39 mouse cellular contexts compared by ENCODE assay signal in genomic region chr14:52332171-52332570, GRCm38 (mm10). TPM values are rescaled to one million over a fixed set of nuclear protein-coding genes. Genes with fewer than 3 reads are reported as not detected.
A peak's percentile ranks its signal among the peaks of the same experiment; 100 is the strongest.
DNase-seq lines count a peak whose midpoint lies in the region; ATAC-seq lines count a peak whose summit lies in the region.
"Had no signal": no experiment of that assay in that cellular context is flagged by ENCODE, and none has a peak within 500 bp of the region (broad histone marks: within the 10 kb centered on the region; RNA-seq: fewer than 3 reads in every experiment).

No protein-coding gene starts in this region.

- peaks cover 4% of the 10 kb centered on the region for H3K27me3 ChIP-seq in forebrain, embryonic 10.5 days (ENCODE audit: poor library complexity, severe bottlenecking)
- no peaks in the 10 kb centered on the region for H3K27me3 ChIP-seq in forebrain, embryonic 15.5 days
- H3K27me3 ChIP-seq in hindbrain, embryonic 11.5 days (ENCODE audit: control insufficient read depth, insufficient read depth, low read length) = no peaks in the 10 kb centered on the region
- H3K27me3 ChIP-seq in hindbrain, embryonic 14.5 days (ENCODE audit: control insufficient read depth, insufficient read depth, low read length) = no peaks in the 10 kb centered on the region
- H3K27me3 ChIP-seq in midbrain, embryonic 13.5 days = no peaks in the 10 kb centered on the region
- H3K27me3 ChIP-seq in midbrain, embryonic 15.5 days (replicated peaks) = no peaks in the 10 kb centered on the region
- H3K27me3 ChIP-seq in neural tube, embryonic 15.5 days (replicated peaks) = no peaks in the 10 kb centered on the region
- H3K27me3 ChIP-seq: neural tube, embryonic 12.5 days had no signal

- no peak for DNase-seq in forebrain, embryonic 10.5 days (ENCODE audit: extremely low spot score, low spot score)
- DNase-seq in hindbrain, embryonic 11.5 days (ENCODE audit: low spot score) = no peak
- no peak for DNase-seq in hindbrain, embryonic 14.5 days (ENCODE audit: low spot score)
- DNase-seq in embryo, embryonic 10.5 days (ENCODE audit: low spot score) = no peak
- DNase-seq: adrenal gland, postnatal 14 days; cerebellum, adult 11 months; cerebellum, adult 9-10 months; cerebellum, postnatal 36 days; gastrocnemius, postnatal 10 days; heart, postnatal 10 days; kidney, adult 2 months; kidney, postnatal 36 days; lung, embryonic 14.5 days; lung, postnatal 14 days; retina, postnatal 1 day; right cerebral cortex, postnatal 14 days; thymus, postnatal 4 days had no signal

- H3K9ac ChIP-seq in forebrain, embryonic 15.5 days (replicated peaks) = no peak overlapping the region
- H3K9ac ChIP-seq in hindbrain, embryonic 11.5 days (ENCODE audit: low read depth, low read length) = no peak overlapping the region
- H3K9ac ChIP-seq in hindbrain, embryonic 14.5 days = no peak overlapping the region
- H3K9ac ChIP-seq in midbrain, embryonic 13.5 days (replicated peaks) = no peak overlapping the region
- H3K9ac ChIP-seq in midbrain, embryonic 15.5 days = no peak overlapping the region
- H3K9ac ChIP-seq in neural tube, embryonic 15.5 days (replicated peaks) = no peak overlapping the region
- H3K9ac ChIP-seq: embryonic facial prominence, embryonic 13.5 days; heart, embryonic 13.5 days; intestine, embryonic 15.5 days; limb, embryonic 12.5 days; liver, embryonic 15.5 days; lung, embryonic 14.5 days; neural tube, embryonic 12.5 days had no signal

- peak overlapping the region; percentile 97 for H3K27ac ChIP-seq in forebrain, embryonic 10.5 days
- H3K27ac ChIP-seq in forebrain, embryonic 15.5 days (replicated peaks) = no peak overlapping the region
- peak overlapping the region; percentile 53; the same call in 1 of the 2 replicates for H3K27ac ChIP-seq in hindbrain, embryonic 11.5 days (ENCODE audit: low read depth, low read length)
- no peak overlapping the region for H3K27ac ChIP-seq in hindbrain, embryonic 14.5 days
- H3K27ac ChIP-seq in midbrain, embryonic 13.5 days = peak overlapping the region; percentile 78; the same call in 1 of the 2 replicates
- no peak overlapping the region for H3K27ac ChIP-seq in midbrain, embryonic 15.5 days
- H3K27ac ChIP-seq in neural tube, embryonic 15.5 days (replicated peaks) = 0 out of 2 replicates have a peak overlapping the region, but pooled peaks have one; percentile 63
- H3K27ac ChIP-seq: embryonic facial prominence, embryonic 13.5 days; heart, embryonic 13.5 days; intestine, embryonic 15.5 days; left cerebral cortex, adult 2 months; limb, embryonic 12.5 days; liver, embryonic 15.5 days; neural tube, embryonic 12.5 days had no signal

- H3K4me1 ChIP-seq in forebrain, embryonic 10.5 days = peaks cover 51% of the 10 kb centered on the region
- H3K4me1 ChIP-seq in forebrain, embryonic 15.5 days = peaks cover 13% of the 10 kb centered on the region
- no peaks in the 10 kb centered on the region; the same call in 1 of the 2 replicates for H3K4me1 ChIP-seq in hindbrain, embryonic 11.5 days (replicated peaks; ENCODE audit: control insufficient read depth, insufficient read depth, low read length)
- 0 out of 2 replicates have a peak, but pooled peaks cover 4% of the 10 kb centered on the region for H3K4me1 ChIP-seq in hindbrain, embryonic 14.5 days (replicated peaks; ENCODE audit: control insufficient read depth, insufficient read depth, low read length)
- peaks cover 38% of the 10 kb centered on the region for H3K4me1 ChIP-seq in midbrain, embryonic 13.5 days (replicated peaks)
- peaks cover 9% of the 10 kb centered on the region for H3K4me1 ChIP-seq in midbrain, embryonic 15.5 days
- H3K4me1 ChIP-seq in neural tube, embryonic 15.5 days = peaks cover 6% of the 10 kb centered on the region
- H3K4me1 ChIP-seq: embryonic facial prominence, embryonic 13.5 days; liver, embryonic 15.5 days had no signal

- no peaks in the 10 kb centered on the region for H3K36me3 ChIP-seq in forebrain, embryonic 10.5 days (replicated peaks)
- H3K36me3 ChIP-seq in forebrain, embryonic 15.5 days = no peaks in the 10 kb centered on the region
- no peaks in the 10 kb centered on the region for H3K36me3 ChIP-seq in hindbrain, embryonic 11.5 days (ENCODE audit: control insufficient read depth, insufficient read depth, low read length)
- no peaks in the 10 kb centered on the region for H3K36me3 ChIP-seq in hindbrain, embryonic 14.5 days (replicated peaks; ENCODE audit: control insufficient read depth, insufficient read depth)
- H3K36me3 ChIP-seq in midbrain, embryonic 13.5 days = no peaks in the 10 kb centered on the region
- H3K36me3 ChIP-seq in midbrain, embryonic 15.5 days (replicated peaks) = no peaks in the 10 kb centered on the region
- H3K36me3 ChIP-seq in neural tube, embryonic 15.5 days = no peaks in the 10 kb centered on the region
- H3K36me3 ChIP-seq: embryonic facial prominence, embryonic 13.5 days; G1E; heart, embryonic 13.5 days; intestine, embryonic 15.5 days; limb, embryonic 12.5 days; liver, embryonic 15.5 days; neural tube, embryonic 12.5 days had no signal

- no peaks in the 10 kb centered on the region for H3K9me3 ChIP-seq in forebrain, embryonic 10.5 days
- no peaks in the 10 kb centered on the region for H3K9me3 ChIP-seq in forebrain, embryonic 15.5 days
- H3K9me3 ChIP-seq in hindbrain, embryonic 11.5 days (ENCODE audit: control insufficient read depth, low read length) = no peaks in the 10 kb centered on the region
- H3K9me3 ChIP-seq in hindbrain, embryonic 14.5 days (ENCODE audit: control insufficient read depth, low read length) = no peaks in the 10 kb centered on the region
- H3K9me3 ChIP-seq in midbrain, embryonic 13.5 days = no peaks in the 10 kb centered on the region
- H3K9me3 ChIP-seq in midbrain, embryonic 15.5 days = no peaks in the 10 kb centered on the region
- H3K9me3 ChIP-seq in neural tube, embryonic 15.5 days (replicated peaks) = no peaks in the 10 kb centered on the region
- H3K9me3 ChIP-seq: embryonic facial prominence, embryonic 13.5 days; G1E; heart, embryonic 13.5 days; intestine, embryonic 15.5 days; limb, embryonic 12.5 days; liver, embryonic 15.5 days; megakaryocyte, embryonic 14.5 days; neural tube, embryonic 12.5 days had no signal

- 45% methylated on average over 1 of the region's 3 CpGs for WGBS in forebrain, embryonic 10.5 days
- WGBS in forebrain, embryonic 15.5 days = 23% methylated on average over 3 of the region's 3 CpGs
- WGBS in hindbrain, embryonic 11.5 days = 67% methylated on average over 1 of the region's 3 CpGs
- 42% methylated on average over 3 of the region's 3 CpGs for WGBS in hindbrain, embryonic 14.5 days
- WGBS in midbrain, embryonic 13.5 days = 26% methylated on average over 3 of the region's 3 CpGs
- 38% methylated on average over 2 of the region's 3 CpGs for WGBS in midbrain, embryonic 15.5 days
- 38% methylated on average over 1 of the region's 3 CpGs for WGBS in neural tube, embryonic 15.5 days

- no peak for ATAC-seq in forebrain, embryonic 15.5 days (replicated peaks)
- ATAC-seq in hindbrain, embryonic 11.5 days (ENCODE audit: low FRiP score) = no peak
- no peak for ATAC-seq in hindbrain, embryonic 14.5 days (ENCODE audit: low FRiP score)
- ATAC-seq in midbrain, embryonic 13.5 days = no peak
- no peak for ATAC-seq in midbrain, embryonic 15.5 days (replicated peaks)
- ATAC-seq in neural tube, embryonic 15.5 days (ENCODE audit: low FRiP score) = no peak
- ATAC-seq: intestine, embryonic 15.5 days had no signal

- H3K4me2 ChIP-seq in forebrain, embryonic 15.5 days (replicated peaks) = no peak overlapping the region
- no peak overlapping the region for H3K4me2 ChIP-seq in hindbrain, embryonic 11.5 days (replicated peaks; ENCODE audit: low read depth, low read length)
- no peak overlapping the region for H3K4me2 ChIP-seq in hindbrain, embryonic 14.5 days (replicated peaks)
- no peak overlapping the region for H3K4me2 ChIP-seq in midbrain, embryonic 13.5 days (replicated peaks)
- no peak overlapping the region for H3K4me2 ChIP-seq in midbrain, embryonic 15.5 days
- H3K4me2 ChIP-seq in neural tube, embryonic 15.5 days = no peak overlapping the region
- H3K4me2 ChIP-seq: embryonic facial prominence, embryonic 13.5 days; heart, embryonic 13.5 days; intestine, embryonic 15.5 days; limb, embryonic 12.5 days; liver, embryonic 15.5 days; lung, embryonic 14.5 days; neural tube, embryonic 12.5 days had no signal

- no peak overlapping the region for H3K4me3 ChIP-seq in forebrain, embryonic 10.5 days
- H3K4me3 ChIP-seq in forebrain, embryonic 15.5 days = no peak overlapping the region
- H3K4me3 ChIP-seq in hindbrain, embryonic 11.5 days (ENCODE audit: low read depth, low read length) = no peak overlapping the region
- no peak overlapping the region for H3K4me3 ChIP-seq in hindbrain, embryonic 14.5 days (replicated peaks; ENCODE audit: low read length)
- no peak overlapping the region for H3K4me3 ChIP-seq in midbrain, embryonic 13.5 days (replicated peaks)
- H3K4me3 ChIP-seq in midbrain, embryonic 15.5 days = no peak overlapping the region
- H3K4me3 ChIP-seq in neural tube, embryonic 15.5 days (replicated peaks) = no peak overlapping the region
- H3K4me3 ChIP-seq: embryonic facial prominence, embryonic 13.5 days; heart, embryonic 13.5 days; intestine, embryonic 15.5 days; layer of hippocampus, adult 2 months; left cerebral cortex, adult 2 months; limb, embryonic 12.5 days; liver, embryonic 15.5 days; megakaryocyte, embryonic 14.5 days; neural tube, embryonic 12.5 days had no signal

RNA-seq across cellular contexts. Expression of gene Sall2, which starts 3.6 kb away (rescaled TPM):
- 73.2 and 82.1 TPM in 2 replicates for polyA plus RNA-seq in forebrain, embryonic 10.5 days (2016; fragmentation: Nextera tagmentation; extraction: Ambion mirVana)
- polyA plus RNA-seq in forebrain, embryonic 15.5 days (2015; fragmentation: Nextera tagmentation; extraction: Ambion mirVana) = 29.6 and 31.7 TPM in 2 replicates
- 37.7 and 45.0 TPM in 2 replicates for polyA plus RNA-seq in hindbrain, embryonic 11.5 days (2014; fragmentation: Nextera tagmentation; extraction: Ambion mirVana)
- polyA plus RNA-seq in hindbrain, embryonic 14.5 days (2014; fragmentation: Nextera tagmentation; extraction: Ambion mirVana) = 47.5 and 50.0 TPM in 2 replicates
- polyA plus RNA-seq in midbrain, embryonic 13.5 days (2015; fragmentation: Nextera tagmentation; extraction: Ambion mirVana) = 56.6 and 56.9 TPM in 2 replicates
- polyA plus RNA-seq in midbrain, embryonic 15.5 days (2015; fragmentation: Nextera tagmentation; extraction: Ambion mirVana) = 48.8 and 49.7 TPM in 2 replicates
- polyA plus RNA-seq in neural tube, embryonic 15.5 days (2015; fragmentation: Nextera tagmentation; extraction: Ambion mirVana) = 40.0 and 41.6 TPM in 2 replicates

RNA-seq across cellular contexts. Expression of gene Olfr1513, which starts 24.0 kb away (rescaled TPM):
- not detected in 2 replicates for polyA plus RNA-seq in forebrain, embryonic 10.5 days (2016; fragmentation: Nextera tagmentation; extraction: Ambion mirVana)
- polyA plus RNA-seq in forebrain, embryonic 15.5 days (2015; fragmentation: Nextera tagmentation; extraction: Ambion mirVana) = not detected in 2 replicates
- not detected in 2 replicates for polyA plus RNA-seq in hindbrain, embryonic 11.5 days (2014; fragmentation: Nextera tagmentation; extraction: Ambion mirVana)
- not detected in 2 replicates for polyA plus RNA-seq in hindbrain, embryonic 14.5 days (2014; fragmentation: Nextera tagmentation; extraction: Ambion mirVana)
- not detected in 2 replicates for polyA plus RNA-seq in midbrain, embryonic 13.5 days (2015; fragmentation: Nextera tagmentation; extraction: Ambion mirVana)
- polyA plus RNA-seq in midbrain, embryonic 15.5 days (2015; fragmentation: Nextera tagmentation; extraction: Ambion mirVana) = not detected in 2 replicates
- not detected in 2 replicates for polyA plus RNA-seq in neural tube, embryonic 15.5 days (2015; fragmentation: Nextera tagmentation; extraction: Ambion mirVana)
- polyA plus RNA-seq: C2C12; embryonic facial prominence, embryonic 13.5 days; G1E; gonadal fat pad, adult 2 months; heart, embryonic 13.5 days; intestine, embryonic 15.5 days; kidney, adult 2 months; kidney, embryonic 16.5 days; limb, embryonic 12.5 days; liver, adult 2 months; liver, embryonic 15.5 days; lung, embryonic 14.5 days; neural tube, embryonic 12.5 days; small intestine, adult 2 months; stomach, embryonic 14.5 days; testis, adult 2 months; thymus, postnatal 0 days had no signal

RNA-seq across cellular contexts. Expression of gene Mettl3, which starts 27.2 kb away (rescaled TPM):
- polyA plus RNA-seq in forebrain, embryonic 10.5 days (2016; fragmentation: Nextera tagmentation; extraction: Ambion mirVana) = 64.4 and 69.9 TPM in 2 replicates
- polyA plus RNA-seq in forebrain, embryonic 15.5 days (2015; fragmentation: Nextera tagmentation; extraction: Ambion mirVana) = 51.4 and 57.1 TPM in 2 replicates
- polyA plus RNA-seq in hindbrain, embryonic 11.5 days (2014; fragmentation: Nextera tagmentation; extraction: Ambion mirVana) = 46.0 and 48.7 TPM in 2 replicates
- 37.1 and 37.8 TPM in 2 replicates for polyA plus RNA-seq in hindbrain, embryonic 14.5 days (2014; fragmentation: Nextera tagmentation; extraction: Ambion mirVana)
- polyA plus RNA-seq in midbrain, embryonic 13.5 days (2015; fragmentation: Nextera tagmentation; extraction: Ambion mirVana) = 50.4 and 57.8 TPM in 2 replicates
- polyA plus RNA-seq in midbrain, embryonic 15.5 days (2015; fragmentation: Nextera tagmentation; extraction: Ambion mirVana) = 50.2 and 54.7 TPM in 2 replicates
- polyA plus RNA-seq in neural tube, embryonic 15.5 days (2015; fragmentation: Nextera tagmentation; extraction: Ambion mirVana) = 44.9 and 47.9 TPM in 2 replicates

RNA-seq across cellular contexts. Expression of gene Olfr1512, which starts 46.8 kb away (rescaled TPM):
- 0.15 TPM in 1 of 2 replicates, not detected in the other for polyA plus RNA-seq in forebrain, embryonic 10.5 days (2016; fragmentation: Nextera tagmentation; extraction: Ambion mirVana)
- not detected in 2 replicates for polyA plus RNA-seq in forebrain, embryonic 15.5 days (2015; fragmentation: Nextera tagmentation; extraction: Ambion mirVana)
- not detected in 2 replicates for polyA plus RNA-seq in hindbrain, embryonic 11.5 days (2014; fragmentation: Nextera tagmentation; extraction: Ambion mirVana)
- polyA plus RNA-seq in hindbrain, embryonic 14.5 days (2014; fragmentation: Nextera tagmentation; extraction: Ambion mirVana) = not detected in 2 replicates
- not detected in 2 replicates for polyA plus RNA-seq in midbrain, embryonic 13.5 days (2015; fragmentation: Nextera tagmentation; extraction: Ambion mirVana)
- 0.08 and 0.18 TPM in 2 replicates for polyA plus RNA-seq in midbrain, embryonic 15.5 days (2015; fragmentation: Nextera tagmentation; extraction: Ambion mirVana)
- 0.09 and 0.13 TPM in 2 replicates for polyA plus RNA-seq in neural tube, embryonic 15.5 days (2015; fragmentation: Nextera tagmentation; extraction: Ambion mirVana)
- polyA plus RNA-seq: C2C12; embryonic facial prominence, embryonic 13.5 days; G1E; gonadal fat pad, adult 2 months; heart, embryonic 13.5 days; intestine, embryonic 15.5 days; kidney, adult 2 months; kidney, embryonic 16.5 days; limb, embryonic 12.5 days; liver, adult 2 months; liver, embryonic 15.5 days; lung, embryonic 14.5 days; neural tube, embryonic 12.5 days; small intestine, adult 2 months; stomach, embryonic 14.5 days; testis, adult 2 months; thymus, postnatal 0 days had no signal

RNA-seq across cellular contexts. Expression of gene Rab2b, which starts 52.8 kb away (rescaled TPM):
- polyA plus RNA-seq in forebrain, embryonic 10.5 days (2016; fragmentation: Nextera tagmentation; extraction: Ambion mirVana) = 22.5 and 24.0 TPM in 2 replicates
- 44.4 and 44.8 TPM in 2 replicates for polyA plus RNA-seq in forebrain, embryonic 15.5 days (2015; fragmentation: Nextera tagmentation; extraction: Ambion mirVana)
- 44.1 and 45.2 TPM in 2 replicates for polyA plus RNA-seq in hindbrain, embryonic 11.5 days (2014; fragmentation: Nextera tagmentation; extraction: Ambion mirVana)
- polyA plus RNA-seq in hindbrain, embryonic 14.5 days (2014; fragmentation: Nextera tagmentation; extraction: Ambion mirVana) = 58.2 and 60.4 TPM in 2 replicates
- 60.6 and 63.4 TPM in 2 replicates for polyA plus RNA-seq in midbrain, embryonic 13.5 days (2015; fragmentation: Nextera tagmentation; extraction: Ambion mirVana)
- polyA plus RNA-seq in midbrain, embryonic 15.5 days (2015; fragmentation: Nextera tagmentation; extraction: Ambion mirVana) = 64.0 and 67.6 TPM in 2 replicates
- polyA plus RNA-seq in neural tube, embryonic 15.5 days (2015; fragmentation: Nextera tagmentation; extraction: Ambion mirVana) = 47.5 and 50.0 TPM in 2 replicates

Comparison
In these comparisons a context has a peak if more than half of its experiments do, and no peak if none do; other contexts are left out.
1. H3K27ac ChIP-seq: peak in forebrain, embryonic 10.5 days (single experiment), hindbrain, embryonic 11.5 days (single experiment), midbrain, embryonic 13.5 days (single experiment) and neural tube, embryonic 15.5 days (single experiment); none in forebrain, embryonic 15.5 days (single experiment), hindbrain, embryonic 14.5 days (single experiment) and midbrain, embryonic 15.5 days (single experiment).